ENCODE assay signal across 13 mouse cellular contexts in genomic region chr2:31471611-31472010, GRCm38 (mm10). TPM values are rescaled to one million over a fixed set of nuclear protein-coding genes. Genes with fewer than 3 reads are reported as not detected.
DNase-seq lines count a peak whose midpoint lies in the region; ATAC-seq and TF ChIP-seq lines count a peak whose summit lies in the region.
"Had no signal": no experiment of that assay in that cellular context is flagged by ENCODE, and none has a peak within 500 bp of the region (broad histone marks: within the 10 kb centered on the region; RNA-seq: fewer than 3 reads in every experiment).

No protein-coding gene starts in this region.

- TF ChIP-seq CTCF in MEL (IDR thresholded peaks at IDR 0.05 in 2 of 3, conservative IDR thresholded peaks at IDR 0.05 in 1 of 3; ENCODE audit: control insufficient read depth in 1 of 3, insufficient read depth in 1 of 3, low read depth in 2 of 3, low read length in 3 of 3, poor library complexity in 1 of 3, severe bottlenecking in 1 of 3) = no peak

- no peak overlapping the region for H3K27ac ChIP-seq in lung, embryonic 16.5 days (ENCODE audit: low read length)
- H3K27ac ChIP-seq in MEL (ENCODE audit: control insufficient read depth, low read depth, low read length) = no peak overlapping the region
- H3K27ac ChIP-seq in intestine, embryonic 16.5 days (ENCODE audit: low read length) = peak overlapping the region; percentile 15; the same call in 1 of the 2 replicates
- H3K27ac ChIP-seq in forebrain, embryonic 10.5 days = no peak overlapping the region
- H3K27ac ChIP-seq: embryonic facial prominence, embryonic 12.5 days; forebrain, embryonic 12.5 days; heart, embryonic 15.5 days; limb, embryonic 15.5 days; neural tube, embryonic 12.5 days had no signal

- TF ChIP-seq RAD21 in MEL (IDR thresholded peaks at IDR 0.05; ENCODE audit: low read depth, low read length) = no peak

- no peak for ATAC-seq in lung, embryonic 16.5 days (ENCODE audit: low read depth)
- ATAC-seq in intestine, embryonic 16.5 days = no peak

- H3ac ChIP-seq in myocyte (ENCODE audit: control insufficient read depth, insufficient read length) = no peak overlapping the region

- peaks cover 12% of the 10 kb centered on the region for H3K4me1 ChIP-seq in lung, embryonic 16.5 days (replicated peaks; ENCODE audit: control insufficient read depth, insufficient read depth, low read length)
- H3K4me1 ChIP-seq in MEL (ENCODE audit: control insufficient read depth in 1 of 2, insufficient read depth in 2 of 2, low read length in 2 of 2) = peaks cover 2 to 3% of the 10 kb centered on the region in 2 experiments; a peak in 3 of 4 replicates
- H3K4me1 ChIP-seq in intestine, embryonic 16.5 days (ENCODE audit: control insufficient read depth, insufficient read depth, low read length) = peaks cover 17% of the 10 kb centered on the region
- H3K4me1 ChIP-seq in forebrain, embryonic 10.5 days = peaks cover 34% of the 10 kb centered on the region

- H3K79me2 ChIP-seq in MEL (ENCODE audit: control insufficient read depth, insufficient read depth, low read length, poor library complexity) = no peaks in the 10 kb centered on the region
- H3K79me2 ChIP-seq in myocyte (ENCODE audit: control insufficient read depth, insufficient read depth) = no peaks in the 10 kb centered on the region

- H3K9me3 ChIP-seq in lung, embryonic 16.5 days (ENCODE audit: control insufficient read depth, low read length) = 0 out of 2 replicates have a peak, but pooled peaks cover 2% of the 10 kb centered on the region
- H3K9me3 ChIP-seq in MEL (replicated peaks; ENCODE audit: insufficient read depth, low read length) = no peaks in the 10 kb centered on the region
- H3K9me3 ChIP-seq in intestine, embryonic 16.5 days (ENCODE audit: control insufficient read depth, low read length) = no peaks in the 10 kb centered on the region
- no peaks in the 10 kb centered on the region; the same call in 1 of the 2 replicates for H3K9me3 ChIP-seq in forebrain, embryonic 10.5 days
- H3K9me3 ChIP-seq: embryonic facial prominence, embryonic 12.5 days; forebrain, embryonic 12.5 days; heart, embryonic 15.5 days; limb, embryonic 15.5 days; neural tube, embryonic 12.5 days had no signal

- no peak for TF ChIP-seq EP300 in MEL (IDR thresholded peaks at IDR 0.05; ENCODE audit: low read depth in 1 of 2, low read length in 2 of 2)

- no peak overlapping the region for H3K9ac ChIP-seq in lung, embryonic 16.5 days (ENCODE audit: low read length)
- no peak overlapping the region for H3K9ac ChIP-seq in MEL (ENCODE audit: control insufficient read depth, low read depth, low read length, poor library complexity, severe bottlenecking)
- H3K9ac ChIP-seq in intestine, embryonic 16.5 days (ENCODE audit: low read depth, low read length) = peak overlapping the region; percentile 78
- H3K9ac ChIP-seq: embryonic facial prominence, embryonic 12.5 days; forebrain, embryonic 12.5 days; heart, embryonic 15.5 days; limb, embryonic 15.5 days; neural tube, embryonic 12.5 days had no signal

- TF ChIP-seq POLR2A in MEL (IDR thresholded peaks at IDR 0.05; ENCODE audit: control insufficient read depth in 1 of 2, insufficient read depth in 1 of 2, low read depth in 1 of 2, low read length in 2 of 2, poor library complexity in 1 of 2) = no peak
- TF ChIP-seq POLR2A in myocyte (IDR thresholded peaks at IDR 0.05; ENCODE audit: insufficient read length, low read depth) = no peak

- H3K27me3 ChIP-seq in lung, embryonic 16.5 days (ENCODE audit: control insufficient read depth, insufficient read depth, low read depth, low read length) = peaks cover 8% of the 10 kb centered on the region
- no peaks in the 10 kb centered on the region for H3K27me3 ChIP-seq in MEL (ENCODE audit: control insufficient read depth in 1 of 2, insufficient read depth in 2 of 2, low read length in 2 of 2)
- no peaks in the 10 kb centered on the region for H3K27me3 ChIP-seq in intestine, embryonic 16.5 days (replicated peaks; ENCODE audit: control insufficient read depth, insufficient read depth, low read length)
- no peaks in the 10 kb centered on the region for H3K27me3 ChIP-seq in myocyte (ENCODE audit: control insufficient read depth, insufficient read depth, insufficient read length)
- peaks cover 65% of the 10 kb centered on the region for H3K27me3 ChIP-seq in forebrain, embryonic 10.5 days (ENCODE audit: poor library complexity, severe bottlenecking)

- 50% methylated on average over 6 of the region's 6 CpGs for WGBS in lung, embryonic 16.5 days
- WGBS in intestine, embryonic 16.5 days = 40% methylated on average over 6 of the region's 6 CpGs
- WGBS in forebrain, embryonic 10.5 days = 57% methylated on average over 6 of the region's 6 CpGs

- H3K36me3 ChIP-seq in lung, embryonic 16.5 days (ENCODE audit: control insufficient read depth, insufficient read depth, low read length) = no peaks in the 10 kb centered on the region
- H3K36me3 ChIP-seq in MEL (ENCODE audit: control insufficient read depth in 1 of 2, insufficient read depth in 2 of 2, low read length in 2 of 2) (no peaks in the 10 kb centered on the region), myocyte (ENCODE audit: control insufficient read depth, insufficient read depth) (no peaks in the 10 kb centered on the region)
- H3K36me3 ChIP-seq in intestine, embryonic 16.5 days (ENCODE audit: control insufficient read depth, insufficient read depth, low read length) = peaks cover 3% of the 10 kb centered on the region; the same call in 1 of the 2 replicates
- H3K36me3 ChIP-seq in forebrain, embryonic 10.5 days (replicated peaks) = no peaks in the 10 kb centered on the region
- H3K36me3 ChIP-seq: embryonic facial prominence, embryonic 12.5 days; forebrain, embryonic 12.5 days; heart, embryonic 15.5 days; limb, embryonic 15.5 days; neural tube, embryonic 12.5 days had no signal

- 0 out of 2 replicates have a peak overlapping the region, but pooled peaks have one; percentile 89 for H3K4me2 ChIP-seq in lung, embryonic 16.5 days (ENCODE audit: low read depth, low read length)
- H3K4me2 ChIP-seq in intestine, embryonic 16.5 days (ENCODE audit: low read depth, low read length) = peak overlapping the region; percentile 91
- H3K4me2 ChIP-seq in myocyte (ENCODE audit: low read depth) = peak overlapping the region; percentile 8
- H3K4me2 ChIP-seq: forebrain, embryonic 12.5 days; neural tube, embryonic 12.5 days had no signal

- no peak overlapping the region for H3K4me3 ChIP-seq in lung, embryonic 16.5 days (ENCODE audit: low read length)
- H3K4me3 ChIP-seq in MEL (ENCODE audit: control insufficient read depth in 1 of 2, insufficient read depth in 1 of 2, low read depth in 2 of 2, low read length in 2 of 2) (no peak overlapping the region), myocyte (peak overlapping the region; percentile 40)
- peak overlapping the region; percentile 66 for H3K4me3 ChIP-seq in intestine, embryonic 16.5 days (ENCODE audit: low read length)
- no peak overlapping the region for H3K4me3 ChIP-seq in forebrain, embryonic 10.5 days
- H3K4me3 ChIP-seq: embryonic facial prominence, embryonic 12.5 days; forebrain, embryonic 12.5 days had no signal

- no peak for DNase-seq in lung, postnatal 36 days
- no peak for DNase-seq in MEL (ENCODE audit: low read depth, low spot score)
- DNase-seq in spleen, postnatal 36 days (ENCODE audit: low spot score in 2 of 2) = no peak
- no peak for DNase-seq in forebrain, embryonic 10.5 days (ENCODE audit: extremely low spot score, low spot score)
- DNase-seq: cerebellum, adult 11 months had no signal

TF ChIP-seq in MEL, 35 proteins besides CTCF, POLR2A, EP300 and RAD21:
- peak; percentile 69 for TF ChIP-seq ZKSCAN1 (IDR thresholded peaks at IDR 0.05; ENCODE audit: low read depth, low read length)
- no peak for TF ChIP-seq NRF1 (IDR thresholded peaks at IDR 0.05; ENCODE audit: insufficient read depth, low read depth, low read length, poor library complexity, severe bottlenecking)
- no peak for TF ChIP-seq HCFC1 (IDR thresholded peaks at IDR 0.05; ENCODE audit: low read depth, low read length)

TF ChIP-seq in myocyte, 11 proteins besides CTCF, POLR2A, EP300 and RAD21:
- TF ChIP-seq REST (IDR thresholded peaks at IDR 0.05; ENCODE audit: insufficient read depth, insufficient read length) (no peak), MYOD1 (IDR thresholded peaks at IDR 0.05; ENCODE audit: control insufficient read depth in 1 of 3, insufficient read length in 2 of 3, low read depth in 2 of 3) (no peak), TCF12 (IDR thresholded peaks at IDR 0.05; ENCODE audit: insufficient read depth, poor library complexity, severe bottlenecking) (no peak), MYOG (IDR thresholded peaks at IDR 0.05; ENCODE audit: control insufficient read depth in 1 of 3, insufficient read depth in 1 of 3, insufficient read length in 2 of 3, low read depth in 2 of 3) (no peak), SRF (IDR thresholded peaks at IDR 0.05; ENCODE audit: control insufficient read depth, insufficient read length, low read depth) (no peak), E2F4 (IDR thresholded peaks at IDR 0.05; ENCODE audit: insufficient read depth) (no peak), POLR2AphosphoS2 (IDR thresholded peaks at IDR 0.05; ENCODE audit: insufficient read length, low read depth) (no peak), USF1 (IDR thresholded peaks at IDR 0.05; ENCODE audit: low read depth) (no peak), CEBPB (IDR thresholded peaks at IDR 0.05; ENCODE audit: insufficient read depth, poor library complexity, severe bottlenecking) (no peak)

RNA-seq across cellular contexts. Expression of gene Ass1, which starts 1.6 kb away (rescaled TPM):
- 72.0 and 91.8 TPM in 2 replicates for polyA plus RNA-seq in lung, embryonic 16.5 days (2015; fragmentation: Nextera tagmentation; extraction: Ambion mirVana)
- 45.0 and 49.7 TPM in 2 replicates for total RNA-seq in MEL (2012; rRNA removed)
- polyA plus RNA-seq in MEL (2012; ENCODE audit: insufficient read depth in 1 of 2, insufficient read length in 2 of 2, low read depth in 1 of 2, low replicate concordance in 2 of 2, missing spikeins in 1 of 2) = 10 to 100 TPM in 1 of 2 experiments, not detected in 1; 88.0 TPM
- polyA plus RNA-seq in intestine, embryonic 16.5 days (2015; fragmentation: Nextera tagmentation; extraction: Ambion mirVana) = 374 and 535 TPM in 2 replicates
- polyA plus RNA-seq in myocyte (2012; fragmentation: generic; extraction: Trizol) = 71.5 TPM
- polyA plus RNA-seq in forebrain, embryonic 10.5 days (2016; fragmentation: Nextera tagmentation; extraction: Ambion mirVana) = 7.3 and 7.6 TPM in 2 replicates

Comparison
In these comparisons a context has a peak if more than half of its experiments do, and no peak if none do; other contexts are left out.
1. H3K4me2 ChIP-seq: peak in every context shown above with its lines; median percentile 91 in intestine, embryonic 16.5 days; 89 in lung, embryonic 16.5 days; 8 in myocyte.
2. H3K4me3 ChIP-seq: peak in intestine, embryonic 16.5 days (single experiment) and myocyte (single experiment); none in lung, embryonic 16.5 days (single experiment), MEL (0 of 2) and forebrain, embryonic 10.5 days (single experiment).